Mouse (Mus musculus) embryonic fibroblast, embryonic 13.5 days (primary cell): ENCODE measurements around the gene Rspry1.

Experiments
- CTCF ChIP-seq: IDR thresholded peaks from 2 replicates; pipeline ENCODE4 v1.5.1; 2011; ENCODE audit warnings: mild to moderate bottlenecking, control low read depth, low read length, moderate library complexity, borderline replicate concordance; ENCODE audit not compliant: insufficient read depth
- POLR2A ChIP-seq: IDR thresholded peaks from 2 replicates; pipeline ENCODE4 v1.6.1; 2011; ENCODE audit warnings: low read depth, mild to moderate bottlenecking, control low read depth, low read length, moderate library complexity

DNA sequence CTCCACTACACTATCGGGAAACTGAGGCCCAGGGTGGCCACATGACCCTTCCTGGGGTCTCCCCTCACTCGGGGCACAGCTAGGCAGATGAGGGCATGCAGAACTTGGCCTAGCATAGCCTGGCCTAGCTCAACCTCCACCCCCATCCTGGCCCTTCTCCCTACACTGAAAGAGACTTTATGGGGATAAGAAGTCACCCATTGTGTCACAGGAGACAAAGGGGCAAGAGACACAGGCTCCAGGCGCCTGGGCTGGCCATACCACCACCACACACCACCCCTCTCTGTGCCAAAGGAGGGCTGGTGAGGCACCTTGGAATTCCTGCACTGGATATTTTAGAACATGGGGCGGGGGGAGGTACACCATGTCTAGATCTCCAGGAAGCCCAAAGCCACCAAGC, 82.5 kb downstream of the Rspry1 start:
- no peak for TF ChIP-seq POLR2A
- no peak for TF ChIP-seq CTCF
